Mouse (Mus musculus) spleen, postnatal 36 days (tissue): ENCODE results near the gene Arid5b.

Experiments used
- DNase-seq, 2 experiments: peaks; one replicate each; pipeline ENCODE4 v3.0.0; 2022; ENCODE audit warnings: low spot score in 2 of 2, mixed read lengths in 1 of 2

Gene Arid5b

DNA sequence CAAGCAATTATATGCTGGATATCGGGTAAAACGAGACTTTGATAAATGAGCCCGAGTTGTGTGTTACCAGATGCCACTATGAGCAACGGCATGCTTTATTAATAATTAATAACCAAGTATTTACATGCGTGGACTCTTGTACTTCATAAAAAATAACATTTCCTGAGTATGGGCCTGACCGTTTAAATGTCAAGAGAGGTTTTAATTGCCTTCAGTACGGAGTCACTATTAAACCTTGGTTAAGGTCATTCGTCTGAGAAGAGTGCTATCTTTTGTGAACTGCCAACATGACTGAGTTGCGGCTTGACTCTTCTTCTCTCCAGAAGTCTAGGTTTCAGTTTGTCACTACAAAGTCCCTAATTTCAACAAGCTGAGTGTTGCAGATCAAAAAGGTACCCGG lies 8.8 kb downstream of the Arid5b start:
- no peak for DNase-seq

DNA sequence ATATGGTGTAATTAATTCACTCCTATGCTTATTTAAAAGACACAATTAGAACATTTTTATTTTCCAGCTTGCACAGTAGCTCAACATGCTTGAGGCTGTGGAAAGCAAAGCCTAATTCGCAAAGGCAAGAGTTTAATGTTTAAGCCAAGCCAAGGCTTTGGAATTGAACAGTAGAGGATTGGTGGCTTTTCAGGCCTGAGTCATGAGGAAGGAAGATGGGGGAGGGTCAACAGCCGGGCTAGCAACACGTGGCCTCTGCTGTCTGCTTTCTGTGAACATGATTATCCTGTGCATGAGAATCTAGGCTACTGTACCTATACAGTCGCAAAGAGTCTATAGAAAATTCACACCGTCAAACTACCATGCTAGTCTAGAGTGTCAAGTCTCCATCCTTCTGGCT lies 9.9 kb downstream of the Arid5b start:
- no peak for DNase-seq

GRCm38 (mm10) chr10:68263969-68264688 lies 14.4 kb downstream of the Arid5b start:
- DNase-seq, result no peak

DNA sequence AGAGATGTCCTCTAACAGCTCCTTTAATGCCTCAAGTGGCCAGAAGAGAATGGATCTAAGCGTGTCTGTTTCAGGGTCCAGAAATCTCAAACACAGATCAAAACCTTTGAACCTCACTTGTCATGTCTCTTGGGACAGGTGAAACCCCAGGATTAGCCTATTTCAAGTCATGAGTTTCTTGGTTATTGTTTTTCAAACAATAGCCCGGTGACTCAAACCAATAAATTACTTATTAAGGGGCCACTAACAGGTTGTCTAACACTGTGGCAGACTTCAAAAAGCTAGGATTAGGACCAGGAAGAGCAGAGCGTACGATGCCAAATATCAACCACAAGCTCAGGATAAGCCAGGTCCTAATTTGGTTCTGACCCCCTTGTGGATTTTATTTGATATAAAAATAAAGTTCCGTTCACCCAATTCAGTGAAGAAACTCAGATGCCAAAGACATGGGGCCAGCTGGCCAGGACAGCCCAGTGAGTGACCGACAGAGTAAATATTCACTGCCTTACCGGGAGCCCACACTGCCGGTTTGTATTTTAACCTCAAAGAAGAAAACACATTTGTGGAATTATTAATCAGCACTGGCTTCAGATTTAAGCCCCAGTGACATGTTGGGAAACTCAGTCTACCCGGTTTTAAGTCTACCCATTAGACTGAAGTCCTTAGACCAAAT lies 15.1 kb downstream of the Arid5b start:
- no peak for DNase-seq

GRCm38 (mm10) chr10:68259601-68260000 lies 18.9 kb downstream of the Arid5b start:
- no peak for DNase-seq

DNA sequence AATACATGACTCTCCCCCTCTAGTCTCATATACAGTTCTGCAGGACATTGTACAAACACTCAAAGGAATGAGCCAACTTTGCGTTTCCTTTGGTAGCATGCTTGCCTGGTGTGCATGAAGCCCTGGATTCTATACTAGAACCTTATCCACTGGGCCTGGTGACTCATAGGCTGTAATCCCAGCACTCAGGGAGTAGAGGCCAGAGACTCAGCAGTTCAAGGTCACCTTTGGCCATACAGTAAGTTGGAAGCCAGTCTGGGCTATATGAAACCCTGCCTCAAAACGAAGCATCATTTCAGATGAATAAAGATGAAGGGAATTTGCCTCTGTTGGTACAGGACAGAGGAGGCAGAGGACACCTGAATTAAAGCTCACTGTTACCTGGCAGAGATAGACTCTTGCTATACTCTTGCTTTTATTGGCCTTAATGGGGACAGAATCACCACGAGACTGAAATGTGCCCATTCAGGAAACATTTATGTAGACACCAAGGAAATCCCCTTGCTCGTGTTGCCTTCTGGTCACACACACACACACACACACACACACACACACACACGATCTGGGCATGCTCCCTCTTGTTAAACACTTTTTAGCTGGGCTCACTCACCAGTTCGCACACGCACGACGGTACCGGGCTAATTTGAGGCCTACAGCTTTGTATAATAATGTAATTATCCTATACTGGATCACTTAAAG lies 21.0 kb downstream of the Arid5b start:
- DNase-seq, result no peak

DNA sequence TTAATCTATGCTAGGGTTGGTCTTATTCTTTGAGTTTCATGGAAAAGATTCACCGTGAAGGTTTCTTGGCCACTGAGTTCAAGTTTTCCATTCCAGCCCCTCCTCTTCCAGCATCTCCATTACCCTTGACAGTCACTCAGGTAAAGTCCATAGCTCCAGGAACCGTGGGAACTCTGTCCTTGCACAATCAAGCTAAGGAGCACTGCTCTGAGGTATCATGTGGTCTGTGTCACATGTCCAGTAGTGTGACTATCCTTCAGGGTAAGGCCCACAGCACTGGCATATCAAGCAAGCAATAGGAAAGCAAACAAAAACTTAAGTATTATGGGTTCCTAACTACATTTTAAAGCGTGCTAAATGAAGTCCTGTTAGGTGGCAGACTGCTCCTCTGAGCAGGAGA lies 22.4 kb downstream of the Arid5b start:
- DNase-seq, result no peak

DNA sequence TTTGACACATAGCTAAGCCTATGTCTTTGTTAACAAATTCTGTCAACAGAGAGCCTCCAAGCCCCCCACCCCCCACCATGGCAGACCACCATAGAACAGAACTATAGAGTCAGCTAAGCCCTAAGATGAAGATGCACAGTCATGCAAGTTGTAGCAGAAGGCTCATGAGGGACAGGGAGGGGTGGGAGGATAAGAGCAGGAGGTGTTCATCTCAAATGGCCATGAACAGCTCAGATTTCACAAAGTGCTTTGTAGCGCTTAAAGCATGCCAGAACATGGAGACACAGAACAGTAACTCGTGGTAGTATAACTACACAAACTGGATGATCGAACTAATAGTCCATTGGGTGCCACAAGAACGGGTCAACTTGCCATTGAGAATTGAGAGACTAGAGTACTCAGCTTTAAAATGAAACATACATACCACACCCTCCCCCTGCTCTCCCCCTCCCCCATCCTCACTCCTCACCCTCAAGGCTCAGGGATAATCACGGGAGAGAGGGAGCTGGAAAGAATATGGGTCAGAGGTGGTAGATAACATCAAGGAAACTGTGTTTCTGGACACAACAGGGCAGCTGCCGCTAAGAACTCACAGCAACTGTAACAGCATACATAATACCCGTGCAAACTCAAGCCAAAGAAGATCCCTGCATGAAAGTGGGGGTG lies 25.0 kb downstream of the Arid5b start:
- DNase-seq, result no peak

GRCm38 (mm10) chr10:68252650-68253049 lies 25.9 kb downstream of the Arid5b start:
- peak; percentile 56 to 59 for DNase-seq

GRCm38 (mm10) chr10:68249355-68249782 lies 29.2 kb downstream of the Arid5b start:
- peak; percentile 42 to 61 for DNase-seq

- no peak for DNase-seq
Measured at GRCm38 (mm10) chr10:68248281-68249015, 30.1 kb downstream of the Arid5b start.

- no peak for DNase-seq
Measured at GRCm38 (mm10) chr10:68247490-68248280, 30.9 kb downstream of the Arid5b start.

GRCm38 (mm10) chr10:68246603-68247247 lies 31.8 kb downstream of the Arid5b start:
- no peak for DNase-seq

DNA sequence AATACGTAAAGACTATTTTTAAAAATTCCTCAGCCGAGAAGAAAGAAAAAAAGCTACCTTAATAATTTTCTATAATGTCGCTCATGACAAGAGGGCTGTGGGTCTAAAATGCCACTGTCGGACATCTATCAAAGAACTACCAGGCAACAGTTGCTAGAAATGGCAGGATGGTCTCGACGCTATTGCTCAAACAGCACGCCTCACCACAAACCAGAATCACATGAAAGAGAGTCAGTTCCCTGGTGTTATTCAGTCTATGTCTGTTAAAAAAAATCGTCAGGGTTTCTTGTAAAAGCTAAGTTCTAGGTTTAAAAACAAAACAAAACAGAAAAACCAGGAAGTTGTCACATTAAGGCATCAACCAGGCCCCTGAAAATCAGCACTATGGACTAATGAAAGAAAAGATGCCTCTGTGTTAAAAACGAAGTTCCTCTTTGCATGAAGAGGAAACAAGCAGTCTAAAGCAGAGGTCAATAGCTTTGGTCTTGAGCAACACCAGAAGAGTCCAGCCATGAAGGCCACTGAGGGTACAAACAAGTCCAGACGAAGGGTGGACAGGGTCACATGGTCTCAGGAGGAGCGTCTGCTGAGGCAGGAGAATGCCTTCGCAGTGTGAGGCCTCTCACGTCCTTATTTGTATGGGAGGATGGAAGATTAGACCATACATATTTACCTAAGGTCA lies 37.6 kb downstream of the Arid5b start:
- DNase-seq, result peak; percentile 38 to 52

- DNase-seq, result peak; percentile 30 to 44
Measured at GRCm38 (mm10) chr10:68240094-68240803, 38.3 kb downstream of the Arid5b start.

DNA sequence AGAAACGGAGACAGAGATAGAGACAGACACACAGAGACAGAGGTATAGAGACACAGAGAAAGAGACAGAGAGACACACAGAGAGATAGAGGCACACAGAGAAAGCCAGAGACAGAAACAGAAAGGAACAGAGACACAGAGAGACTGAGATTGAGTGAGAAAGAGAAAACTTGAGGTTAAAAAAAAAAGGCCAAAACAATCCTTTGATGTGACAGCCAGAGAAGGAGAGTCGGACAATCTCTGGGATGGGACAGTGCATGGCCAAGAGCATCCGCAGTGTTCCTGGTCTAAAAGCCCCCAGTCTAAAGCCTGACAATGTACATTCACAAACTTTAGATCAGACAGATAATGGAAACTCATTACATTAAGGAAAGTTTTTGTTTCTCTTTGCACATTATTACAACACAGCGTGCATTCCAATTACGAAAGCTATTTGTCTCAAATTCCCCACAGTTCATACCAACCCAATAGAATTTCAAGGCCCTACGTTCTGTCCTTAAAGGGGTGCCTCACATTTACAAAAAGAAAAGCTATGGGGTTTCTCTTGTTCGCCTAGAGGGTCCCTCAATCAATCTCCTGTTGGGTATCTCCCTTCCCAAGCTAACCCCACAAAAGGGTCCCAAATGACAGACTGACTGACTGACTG lies 39.0 kb downstream of the Arid5b start:
- no peak for DNase-seq

DNA sequence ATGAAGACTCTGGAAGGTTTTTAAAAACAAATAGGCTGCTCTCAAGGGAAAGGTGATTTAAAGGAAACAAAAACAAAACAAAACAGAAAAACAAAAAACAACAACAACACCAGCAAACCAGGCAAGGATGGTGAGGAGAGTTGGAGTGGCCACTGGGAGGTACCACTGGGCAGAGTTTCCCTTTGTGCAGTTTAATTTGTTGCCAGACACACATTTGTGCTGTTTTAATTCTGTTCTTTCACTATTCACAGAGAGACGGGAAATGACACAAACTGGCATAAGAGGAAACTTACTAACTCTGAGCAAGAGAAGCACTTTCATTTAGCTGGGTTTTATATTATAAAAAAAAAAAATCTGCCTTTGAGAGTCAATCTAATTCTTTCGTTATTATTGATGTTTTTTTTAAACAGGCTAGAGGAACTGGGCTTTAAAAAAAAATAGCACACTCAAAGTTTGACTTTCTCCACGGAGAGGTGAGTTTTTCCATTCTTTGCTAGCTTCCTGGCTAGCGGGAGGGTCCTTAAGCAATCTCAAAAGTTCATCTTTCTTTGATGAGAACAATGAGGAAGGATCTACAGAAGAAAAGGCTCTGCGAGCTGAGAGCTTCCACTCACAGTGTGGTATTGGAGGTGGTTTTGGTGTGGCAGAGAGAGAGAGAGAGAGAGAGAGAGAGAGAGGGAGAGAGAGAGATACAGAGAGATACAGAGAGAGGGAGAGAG lies 39.7 kb downstream of the Arid5b start:
- DNase-seq, result peak in 1 of 2 experiments; percentile 39

GRCm38 (mm10) chr10:68238182-68238581 lies 40.4 kb downstream of the Arid5b start:
- no peak for DNase-seq
